Mouse (Mus musculus): ENCODE data around the gene Bcl2l1.

Bcl2l1 gene

GRCm38 (mm10) chr2:152831019-152831878 is at the start of gene Bcl2l1:
Bcl2l1 (minus strand) TSS chr2:152831728.
- ChIA-PET CTCF (interaction anchor here (0.5 to 2.8 kb wide), 33 partner anchors 8 to 725 kb away, joined by 3 to 34 read pairs (median 5); partner anchors contain the start of genes H13 (in 3 of the 4), Mcts2 (in 1 of the 4) and Xkr7 (in 1 of the 4)), POLR2A (interaction anchor here (0.5 to 13.0 kb wide), 43 partner anchors 11 to 170 kb away, joined by 3 to 343 read pairs (median 4); partner anchors contain the start of genes Mcts2 (in 2 of the 4) and H13 (in 1 of the 4))

GRCm38 (mm10) chr2:152880898-152881297 is 49.4 kb upstream of the Bcl2l1 start:
- CTCF ChIA-PET, result no interaction called here
- POLR2A ChIA-PET, result interaction anchor here in 1 of 4 experiments (0.6 to 1.4 kb wide), 4 partner anchors 9 to 690 kb away, joined by 3 to 10 read pairs (median 4); no protein-coding TSS in a partner anchor

- ChIA-PET CTCF (interaction anchor here in 1 of 4 experiments (0.6 to 0.9 kb wide), 2 partner anchors 37 to 220 kb away, joined by 4 to 5 read pairs; no protein-coding TSS in a partner anchor), POLR2A (interaction anchor here in 1 of 4 experiments (0.6 to 1.0 kb wide), 3 partner anchors 14 to 17 kb away, joined by 3 to 4 read pairs (median 3); no protein-coding TSS in a partner anchor)
Measured at GRCm38 (mm10) chr2:152878239-152878638, 46.7 kb upstream of the Bcl2l1 start.

GRCm38 (mm10) chr2:152863346-152863745 is 31.8 kb upstream of the Bcl2l1 start:
- POLR2A ChIA-PET, result interaction anchor here (0.5 to 3.8 kb wide), 17 partner anchors 7 to 70 kb away, joined by 3 to 17 read pairs (median 4); partner anchors contain the start of gene Tpx2 (in 2 of the 4)
- CTCF ChIA-PET, result interaction anchor here in 1 of 4 experiments (0.6 kb wide), 3 partner anchors 50 to 185 kb away, joined by 3 to 4 read pairs (median 3); no protein-coding TSS in a partner anchor

GRCm38 (mm10) chr2:152862638-152863037 is 31.1 kb upstream of the Bcl2l1 start:
- ChIA-PET CTCF (interaction anchor here in 1 of 4 experiments (1.3 kb wide), 1 partner anchor 170 kb away, joined by 4 read pairs; no protein-coding TSS in a partner anchor), POLR2A (interaction anchor here in 3 of 4 experiments (0.5 to 3.8 kb wide), 15 partner anchors 7 to 126 kb away, joined by 3 to 17 read pairs (median 4); partner anchors contain the start of genes Id1 (in 1 of the 3) and Tpx2 (in 1 of the 3))

GRCm38 (mm10) chr2:152861891-152862290 is 30.4 kb upstream of the Bcl2l1 start:
- CTCF ChIA-PET, result interaction anchor here in 3 of 4 experiments (0.5 to 1.3 kb wide), 3 partner anchors 23 to 169 kb away, joined by 4 to 10 read pairs (median 4); no protein-coding TSS in a partner anchor
- POLR2A ChIA-PET, result interaction anchor here (0.5 to 3.8 kb wide), 12 partner anchors 8 to 241 kb away, joined by 3 to 17 read pairs (median 4); partner anchors contain the start of genes Id1 (in 1 of the 4) and Tpx2 (in 1 of the 4)

GRCm38 (mm10) chr2:152859501-152859900 is 28.0 kb upstream of the Bcl2l1 start:
- ChIA-PET CTCF (interaction anchor here in 1 of 4 experiments (0.6 kb wide), 1 partner anchor 12 kb away, joined by 4 read pairs; no protein-coding TSS in a partner anchor), POLR2A (interaction anchor here in 2 of 4 experiments (0.8 to 1.2 kb wide), 3 partner anchors 9 to 152 kb away, joined by 3 to 4 read pairs (median 4); no protein-coding TSS in a partner anchor)

GRCm38 (mm10) chr2:152848466-152848865 is 16.9 kb upstream of the Bcl2l1 start:
- CTCF ChIA-PET, result interaction anchor here in 2 of 4 experiments (1.0 to 1.4 kb wide), 2 partner anchors 84 to 170 kb away, joined by 3 read pairs; no protein-coding TSS in a partner anchor
- POLR2A ChIA-PET, result interaction anchor here in 3 of 4 experiments (0.6 to 1.8 kb wide), 15 partner anchors 8 to 179 kb away, joined by 3 to 11 read pairs (median 4); partner anchors contain the start of genes Mcts2 (in 2 of the 3) and H13 (in 1 of the 3)

GRCm38 (mm10) chr2:152847815-152848302 is 16.3 kb upstream of the Bcl2l1 start, which contains the start of gene Tpx2:
Tpx2 (plus strand) TSS chr2:152847964.
- ChIA-PET CTCF (interaction anchor here in 3 of 4 experiments (0.6 to 1.4 kb wide), 5 partner anchors 82 to 283 kb away, joined by 3 to 6 read pairs (median 3); no protein-coding TSS in a partner anchor), POLR2A (interaction anchor here in 3 of 4 experiments (0.6 to 1.8 kb wide), 23 partner anchors 8 to 1307 kb away, joined by 3 to 11 read pairs (median 4); partner anchors contain the start of genes Mcts2 (in 2 of the 3) and H13 (in 1 of the 3))

- ChIA-PET POLR2A (interaction anchor here in 3 of 4 experiments (0.6 to 1.8 kb wide), 20 partner anchors 12 to 1306 kb away, joined by 3 to 11 read pairs (median 4); partner anchors contain the start of genes Mcts2 (in 2 of the 3) and H13 (in 1 of the 3)), CTCF (interaction anchor here in 3 of 4 experiments (0.6 to 1.4 kb wide), 6 partner anchors 81 to 283 kb away, joined by 3 to 6 read pairs (median 3); no protein-coding TSS in a partner anchor)
Measured at GRCm38 (mm10) chr2:152847057-152847814, 15.7 kb upstream of the Bcl2l1 start.

GRCm38 (mm10) chr2:152842741-152843140 is 11.2 kb upstream of the Bcl2l1 start:
- CTCF ChIA-PET, result interaction anchor here in 1 of 4 experiments (0.7 kb wide), 1 partner anchor 19 kb away, joined by 12 read pairs; no protein-coding TSS in a partner anchor
- POLR2A ChIA-PET, result interaction anchor here in 3 of 4 experiments (0.7 to 1.5 kb wide), 4 partner anchors 13 to 377 kb away, joined by 3 to 5 read pairs (median 4); no protein-coding TSS in a partner anchor

- ChIA-PET CTCF (interaction anchor here (0.6 to 1.5 kb wide), 6 partner anchors 8 to 289 kb away, joined by 3 to 13 read pairs (median 4); no protein-coding TSS in a partner anchor), POLR2A (interaction anchor here in 1 of 4 experiments (1.1 to 1.3 kb wide), 2 partner anchors 62 to 130 kb away, joined by 3 read pairs; no protein-coding TSS in a partner anchor)
Measured at GRCm38 (mm10) chr2:152839256-152839655, 7.7 kb upstream of the Bcl2l1 start.

- ChIA-PET POLR2A (interaction anchor here (0.6 to 13.0 kb wide), 67 partner anchors 10 to 487 kb away, joined by 3 to 343 read pairs (median 5); partner anchors contain the start of genes Mcts2 (in 3 of the 4) and H13 (in 2 of the 4)), CTCF (interaction anchor here (0.5 to 2.8 kb wide), 45 partner anchors 8 to 779 kb away, joined by 3 to 34 read pairs (median 5); partner anchors contain the start of genes H13 (in 3 of the 4), Defb25 (in 1 of the 4), Mcts2 (in 1 of the 4) and Xkr7 (in 1 of the 4))
Measured at GRCm38 (mm10) chr2:152830021-152830921, 1.3 kb downstream of the Bcl2l1 start.

GRCm38 (mm10) chr2:152829367-152829881 is 2.1 kb downstream of the Bcl2l1 start:
- ChIA-PET CTCF (interaction anchor here in 3 of 4 experiments (0.8 to 2.8 kb wide), 12 partner anchors 8 to 160 kb away, joined by 3 to 34 read pairs (median 6); partner anchors contain the start of gene H13 (in 1 of the 3)), POLR2A (interaction anchor here in 3 of 4 experiments (0.6 to 13.0 kb wide), 39 partner anchors 9 to 486 kb away, joined by 3 to 343 read pairs (median 7); partner anchors contain the start of genes Mcts2 (in 2 of the 3) and H13 (in 1 of the 3))

- CTCF ChIA-PET, result no interaction called here
- POLR2A ChIA-PET, result interaction anchor here (0.6 to 13.0 kb wide), 17 partner anchors 12 to 518 kb away, joined by 3 to 343 read pairs (median 6); partner anchors contain the start of gene Mcts2 (in 1 of the 4)
Measured at GRCm38 (mm10) chr2:152828532-152828931, 3.0 kb downstream of the Bcl2l1 start.
